Mouse (Mus musculus): ENCODE data around the gene Dennd2c.

DNA sequence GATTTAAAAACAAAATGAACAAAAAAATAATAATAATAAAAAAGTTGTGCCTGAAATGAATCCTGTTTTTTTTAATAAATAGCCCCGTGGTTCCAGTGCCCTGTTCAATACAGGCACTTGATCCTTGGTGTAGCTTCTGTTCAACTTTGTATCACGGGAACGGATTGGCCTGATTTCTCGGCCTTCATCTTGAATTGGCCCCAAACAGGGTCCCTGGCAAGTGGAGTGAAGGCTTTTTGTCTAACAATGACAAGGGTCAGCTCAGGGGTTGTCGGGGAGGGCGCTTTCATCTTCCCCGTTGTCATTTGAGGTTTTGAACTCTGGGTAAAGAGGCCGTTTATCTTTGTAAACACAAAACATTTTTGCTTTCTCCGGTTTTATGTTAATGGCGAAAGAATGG, 44.7 kb upstream of the Dennd2c start:
- TF ChIP-seq CTCF (IDR thresholded peaks at IDR 0.05; ENCODE audit: extremely low read depth, insufficient read depth, insufficient read length, insufficient replicate concordance): no peak
- TF ChIP-seq POLR2A (IDR thresholded peaks at IDR 0.05; ENCODE audit: low read depth, low read length): no peak

Measured in spleen, adult 2 months (tissue).